ENCODE assay signal across 31 mouse cellular contexts in genomic region chr11:100648405-100648804, GRCm38 (mm10). TPM values are rescaled to one million over a fixed set of nuclear protein-coding genes. Genes with fewer than 3 reads are reported as not detected.
"Had no signal": no experiment of that assay in that cellular context is flagged by ENCODE, and none has a peak within 500 bp of the region (broad histone marks: within the 10 kb centered on the region; RNA-seq: fewer than 3 reads in every experiment).

No protein-coding gene starts in this region.

- H3K36me3 ChIP-seq: heart, embryonic 12.5 days; heart, embryonic 13.5 days; heart, embryonic 15.5 days; hindbrain, embryonic 10.5 days; hindbrain, embryonic 12.5 days; hindbrain, embryonic 13.5 days; hindbrain, embryonic 15.5 days; intestine, embryonic 15.5 days; kidney, embryonic 15.5 days had no signal

- H3K27ac ChIP-seq: heart, embryonic 13.5 days; heart, embryonic 15.5 days; hindbrain, embryonic 10.5 days; hindbrain, embryonic 12.5 days; hindbrain, embryonic 13.5 days; hindbrain, embryonic 14.5 days; hindbrain, embryonic 15.5 days; hindbrain, postnatal 0 days; intestine, embryonic 15.5 days; kidney, embryonic 15.5 days; kidney, postnatal 0 days; layer of hippocampus, adult 2 months; left cerebral cortex, adult 2 months had no signal

- H3K4me3 ChIP-seq: heart, embryonic 12.5 days; heart, embryonic 13.5 days; heart, embryonic 15.5 days; hindbrain, embryonic 10.5 days; hindbrain, embryonic 12.5 days; hindbrain, embryonic 13.5 days; hindbrain, embryonic 15.5 days; intestine, embryonic 15.5 days; kidney, embryonic 15.5 days; layer of hippocampus, adult 2 months; left cerebral cortex, adult 2 months had no signal

- H3K9ac ChIP-seq: heart, embryonic 12.5 days; heart, embryonic 13.5 days; heart, embryonic 15.5 days; hindbrain, embryonic 12.5 days; hindbrain, embryonic 13.5 days; hindbrain, embryonic 14.5 days; hindbrain, embryonic 15.5 days; intestine, embryonic 15.5 days; kidney, embryonic 15.5 days had no signal

- DNase-seq: heart, postnatal 10 days; heart, postnatal 14 days; heart, postnatal 36 days; heart, postnatal 4 days; kidney, adult 11 months; kidney, adult 18-20 months; kidney, adult 2 months; kidney, adult 8-10 months; kidney, adult 9 months; kidney, postnatal 10 days; kidney, postnatal 14 days; kidney, postnatal 25 days; kidney, postnatal 36 days; kidney, postnatal 4 days; layer of hippocampus, adult 9-11 months; layer of hippocampus, postnatal 36 days had no signal

- H3K4me2 ChIP-seq: heart, embryonic 12.5 days; heart, embryonic 13.5 days; heart, embryonic 15.5 days; hindbrain, embryonic 12.5 days; hindbrain, embryonic 13.5 days; hindbrain, embryonic 14.5 days; hindbrain, embryonic 15.5 days; intestine, embryonic 15.5 days; kidney, embryonic 15.5 days had no signal

- H3K9me3 ChIP-seq: heart, embryonic 12.5 days; heart, embryonic 13.5 days; heart, embryonic 15.5 days; hindbrain, embryonic 10.5 days; hindbrain, embryonic 12.5 days; hindbrain, embryonic 13.5 days; hindbrain, embryonic 15.5 days; intestine, embryonic 15.5 days; kidney, embryonic 15.5 days had no signal

- H3K4me1 ChIP-seq: heart, embryonic 15.5 days; hindbrain, embryonic 15.5 days had no signal

RNA-seq across cellular contexts. Expression of gene Zfp385c, which starts 43.9 kb away (rescaled TPM):
- polyA plus RNA-seq: inflammation-experienced regulatory T-cells, adult 6 months had no signal
